Mouse (Mus musculus): ENCODE measurements at regions not wholly inside any gene's neighbourhood (a gene's known extent, or its start where the extent isn't known, plus 50 kb on each side); places are given as distances from the start of the nearest gene placed in this dataset.

DNA sequence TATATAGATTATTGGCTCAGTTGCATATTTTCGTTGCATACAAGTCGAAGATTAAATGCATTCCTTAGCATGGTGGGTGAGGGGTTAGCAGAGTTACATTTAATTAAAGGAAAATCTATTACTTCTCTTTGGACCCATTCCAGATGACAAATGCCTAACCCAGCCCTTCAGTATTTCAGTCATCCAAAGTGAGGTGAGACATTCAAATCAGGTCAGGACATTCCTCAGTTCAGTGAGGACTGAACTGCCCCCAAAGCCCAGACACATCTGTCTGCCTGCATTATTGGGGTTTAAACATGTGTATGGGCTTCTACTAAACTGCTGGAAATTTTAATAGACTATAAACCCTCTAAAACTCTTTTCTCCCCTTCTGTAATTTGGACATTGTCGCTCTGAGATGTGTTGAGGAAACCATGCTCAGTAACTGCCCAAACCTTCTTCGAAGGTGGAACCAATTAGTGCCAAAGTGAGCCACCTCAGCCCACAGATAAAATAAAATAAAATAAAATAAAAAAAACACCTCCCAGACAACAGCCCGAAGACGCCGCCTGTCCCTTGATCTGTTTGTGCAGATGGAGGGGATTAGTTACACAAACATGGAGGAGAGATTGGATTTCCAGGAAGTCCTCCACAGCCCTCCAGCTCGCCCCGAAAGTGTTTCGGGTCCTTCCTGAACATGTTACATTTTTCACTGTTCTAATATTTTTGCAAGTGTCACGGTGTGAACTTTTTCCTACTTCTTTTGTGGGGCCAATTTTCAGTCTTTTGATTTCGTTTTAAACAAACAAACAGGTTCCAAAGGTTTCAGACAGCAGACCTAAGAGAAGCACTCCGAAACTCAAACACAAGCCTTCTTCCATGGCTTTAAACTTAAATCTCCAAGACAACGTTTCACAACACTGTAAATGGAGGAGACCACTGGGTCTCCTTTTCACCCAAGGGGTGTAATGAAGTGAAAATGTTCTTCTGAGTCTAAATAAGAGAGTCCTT, 65.6 kb upstream of the Kdr start:
- TF ChIP-seq POLR2A (IDR thresholded peaks at IDR 0.05; ENCODE audit: borderline replicate concordance, low read depth, low read length) = no peak
- no peak for TF ChIP-seq CTCF (IDR thresholded peaks at IDR 0.05; ENCODE audit: low read depth, low read length)

Data from bone marrow macrophage, adult 2 months (primary cell).